Mouse (Mus musculus): Measurements from ENCODE around the gene Stk39. TPM values are rescaled to one million over a fixed set of nuclear protein-coding genes. Genes with fewer than 3 reads are reported as not detected.

Stk39 gene
- polyA plus RNA-seq, 1 experiment, result 26.3 TPM

GRCm38 (mm10) chr2:68430493-68430892 lies 41.6 kb downstream of the Stk39 start:
- Histone ChIP-seq H3K4me3 (ENCODE audit: insufficient read depth, low read length) (no peak overlapping the region), H3K4me1 (ENCODE audit: control insufficient read depth, insufficient read depth, low read length) (peaks cover 4% of the 10 kb centered on the region; the same call in 1 of the 2 replicates), H3K27ac (ENCODE audit: insufficient read depth, low read length) (no peak overlapping the region)
- no peak for TF ChIP-seq POLR2A (IDR thresholded peaks at IDR 0.05; ENCODE audit: low read depth, low read length)
- peak; percentile 31; the same call in 1 of the 2 replicates for TF ChIP-seq CTCF (IDR thresholded peaks at IDR 0.05; ENCODE audit: borderline replicate concordance, insufficient read depth, low read length)

GRCm38 (mm10) chr2:68429436-68429835 lies 42.6 kb downstream of the Stk39 start:
- H3K4me1 ChIP-seq (ENCODE audit: control insufficient read depth, insufficient read depth, low read length), result no peaks in the 10 kb centered on the region
- H3K27ac ChIP-seq (ENCODE audit: insufficient read depth, low read length), result no peak overlapping the region
- no peak overlapping the region for H3K4me3 ChIP-seq (ENCODE audit: insufficient read depth, low read length)
- no peak for TF ChIP-seq CTCF (IDR thresholded peaks at IDR 0.05; ENCODE audit: borderline replicate concordance, insufficient read depth, low read length)
- no peak for TF ChIP-seq POLR2A (IDR thresholded peaks at IDR 0.05; ENCODE audit: low read depth, low read length)

- no peaks in the 10 kb centered on the region for H3K4me1 ChIP-seq (ENCODE audit: control insufficient read depth, insufficient read depth, low read length)
- no peak for TF ChIP-seq POLR2A (IDR thresholded peaks at IDR 0.05; ENCODE audit: low read depth, low read length)
- no peak for TF ChIP-seq CTCF (IDR thresholded peaks at IDR 0.05; ENCODE audit: borderline replicate concordance, insufficient read depth, low read length)
- no peak overlapping the region for H3K27ac ChIP-seq (ENCODE audit: insufficient read depth, low read length)
- H3K4me3 ChIP-seq (ENCODE audit: insufficient read depth, low read length), result no peak overlapping the region
Observed at GRCm38 (mm10) chr2:68426977-68427577, 45.0 kb downstream of the Stk39 start.

- Histone ChIP-seq H3K4me1 (ENCODE audit: control insufficient read depth, insufficient read depth, low read length) (no peaks in the 10 kb centered on the region), H3K4me3 (ENCODE audit: insufficient read depth, low read length) (no peak overlapping the region)
- no peak for TF ChIP-seq CTCF (IDR thresholded peaks at IDR 0.05; ENCODE audit: borderline replicate concordance, insufficient read depth, low read length)
- no peak for TF ChIP-seq POLR2A (IDR thresholded peaks at IDR 0.05; ENCODE audit: low read depth, low read length)
Observed at GRCm38 (mm10) chr2:68426074-68426473, 46.0 kb downstream of the Stk39 start.

GRCm38 (mm10) chr2:68421002-68421401 lies 51.1 kb downstream of the Stk39 start:
- H3K4me1 ChIP-seq (ENCODE audit: control insufficient read depth, insufficient read depth, low read length), result no peaks in the 10 kb centered on the region
- TF ChIP-seq POLR2A (IDR thresholded peaks at IDR 0.05; ENCODE audit: low read depth, low read length) (no peak), CTCF (IDR thresholded peaks at IDR 0.05; ENCODE audit: borderline replicate concordance, insufficient read depth, low read length) (no peak)
- H3K27ac ChIP-seq (ENCODE audit: insufficient read depth, low read length), result no peak overlapping the region
- no peak overlapping the region for H3K4me3 ChIP-seq (ENCODE audit: insufficient read depth, low read length)

More at GRCm38 (mm10) chr2:68426074-68426473, 46.0 kb downstream of the Stk39 start:
- no peak overlapping the region for H3K27ac ChIP-seq (ENCODE audit: insufficient read depth, low read length)

GRCm38 (mm10) chr2:68420223-68420622 lies 51.8 kb downstream of the Stk39 start:
- Histone ChIP-seq H3K4me1 (ENCODE audit: control insufficient read depth, insufficient read depth, low read length) (no peaks in the 10 kb centered on the region), H3K4me3 (ENCODE audit: insufficient read depth, low read length) (no peak overlapping the region), H3K27ac (ENCODE audit: insufficient read depth, low read length) (no peak overlapping the region)
- TF ChIP-seq CTCF (IDR thresholded peaks at IDR 0.05; ENCODE audit: borderline replicate concordance, insufficient read depth, low read length) (no peak), POLR2A (IDR thresholded peaks at IDR 0.05; ENCODE audit: low read depth, low read length) (no peak)

GRCm38 (mm10) chr2:68419746-68420145 lies 52.3 kb downstream of the Stk39 start:
- Histone ChIP-seq H3K4me3 (ENCODE audit: insufficient read depth, low read length) (no peak overlapping the region), H3K27ac (ENCODE audit: insufficient read depth, low read length) (no peak overlapping the region), H3K4me1 (ENCODE audit: control insufficient read depth, insufficient read depth, low read length) (no peaks in the 10 kb centered on the region)
- TF ChIP-seq POLR2A (IDR thresholded peaks at IDR 0.05; ENCODE audit: low read depth, low read length), result no peak
- TF ChIP-seq CTCF (IDR thresholded peaks at IDR 0.05; ENCODE audit: borderline replicate concordance, insufficient read depth, low read length), result no peak

- TF ChIP-seq POLR2A (IDR thresholded peaks at IDR 0.05; ENCODE audit: low read depth, low read length), result no peak
- TF ChIP-seq CTCF (IDR thresholded peaks at IDR 0.05; ENCODE audit: borderline replicate concordance, insufficient read depth, low read length), result no peak
Observed at GRCm38 (mm10) chr2:68419165-68419564, 52.9 kb downstream of the Stk39 start.

GRCm38 (mm10) chr2:68417081-68417480 lies 55.0 kb downstream of the Stk39 start:
- TF ChIP-seq POLR2A (IDR thresholded peaks at IDR 0.05; ENCODE audit: low read depth, low read length) (no peak), CTCF (IDR thresholded peaks at IDR 0.05; ENCODE audit: borderline replicate concordance, insufficient read depth, low read length) (no peak)
- no peak overlapping the region for H3K27ac ChIP-seq (ENCODE audit: insufficient read depth, low read length)
- H3K4me1 ChIP-seq (ENCODE audit: control insufficient read depth, insufficient read depth, low read length), result no peaks in the 10 kb centered on the region; the same call in none of the 2 replicates
- H3K4me3 ChIP-seq (ENCODE audit: insufficient read depth, low read length), result no peak overlapping the region

More at GRCm38 (mm10) chr2:68419165-68419564, 52.9 kb downstream of the Stk39 start:
- Histone ChIP-seq H3K4me1 (ENCODE audit: control insufficient read depth, insufficient read depth, low read length) (no peaks in the 10 kb centered on the region), H3K27ac (ENCODE audit: insufficient read depth, low read length) (no peak overlapping the region), H3K4me3 (ENCODE audit: insufficient read depth, low read length) (no peak overlapping the region)

GRCm38 (mm10) chr2:68415691-68416090 lies 56.4 kb downstream of the Stk39 start:
- H3K4me1 ChIP-seq (ENCODE audit: control insufficient read depth, insufficient read depth, low read length), result peaks cover 8% of the 10 kb centered on the region
- H3K4me3 ChIP-seq (ENCODE audit: insufficient read depth, low read length), result no peak overlapping the region
- no peak overlapping the region for H3K27ac ChIP-seq (ENCODE audit: insufficient read depth, low read length)
- TF ChIP-seq CTCF (IDR thresholded peaks at IDR 0.05; ENCODE audit: borderline replicate concordance, insufficient read depth, low read length) (no peak), POLR2A (IDR thresholded peaks at IDR 0.05; ENCODE audit: low read depth, low read length) (no peak)
